Mouse (Mus musculus): Measurements from ENCODE around the gene 4930579F01Rik.

DNA sequence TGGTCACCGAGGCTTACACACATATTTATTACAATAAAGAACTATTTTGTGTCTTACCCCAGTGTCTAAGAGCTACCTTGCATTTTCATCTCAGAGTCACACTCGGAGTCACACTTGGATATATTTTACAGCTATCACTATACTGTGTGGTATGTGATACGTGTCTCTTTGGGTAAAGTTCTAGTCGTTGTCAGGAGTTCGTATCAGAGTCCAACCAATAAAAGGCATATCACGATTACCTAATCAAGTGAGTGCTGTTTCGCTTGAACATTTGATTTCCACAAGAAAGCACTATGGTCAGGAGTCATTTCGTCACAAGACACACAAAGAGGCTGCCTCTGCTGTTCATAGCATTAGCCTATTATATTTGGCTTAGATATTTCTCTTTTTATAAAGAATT, 60.2 kb downstream of the 4930579F01Rik start:
- TF ChIP-seq CTCF (IDR thresholded peaks at IDR 0.05; ENCODE audit: low read depth) (no peak), EP300 (IDR thresholded peaks at IDR 0.05; ENCODE audit: low read depth) (no peak)
